Mouse (Mus musculus): ENCODE measurements around the gene Gorasp2. TPM values are rescaled to one million over a fixed set of nuclear protein-coding genes. Genes with fewer than 3 reads are reported as not detected.

The Gorasp2 gene
- total and polyA plus RNA-seq, 3 experiments, result 65.4 to 145 (median 77.4) TPM

DNA sequence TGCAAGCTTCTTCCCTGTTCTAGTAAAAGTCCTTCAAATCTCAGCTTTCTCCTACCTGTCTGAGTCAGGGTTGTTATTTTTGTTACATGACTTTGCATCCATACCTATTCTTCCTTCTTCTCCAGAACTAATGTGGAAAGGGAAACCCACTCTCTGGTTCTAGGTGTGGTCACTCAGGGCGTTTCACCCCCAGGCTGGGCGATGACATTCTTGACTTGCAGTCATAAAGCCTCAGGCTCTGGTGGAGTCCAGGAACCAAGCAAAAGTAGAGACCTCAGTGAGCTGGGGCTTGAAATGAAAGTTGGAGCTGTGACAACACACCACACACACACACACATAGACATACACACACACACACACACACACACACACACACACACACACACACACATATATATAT is 45.3 kb upstream of the Gorasp2 start:
- DNase-seq (ENCODE audit: extremely low read depth), result no peak
- no peak overlapping the region for H3K4me3 ChIP-seq (replicated peaks in 1 of 3; ENCODE audit: low read depth in 2 of 3, low read length in 2 of 3, poor library complexity in 1 of 3)
- no peak overlapping the region for H3K9ac ChIP-seq (ENCODE audit: insufficient read depth, low read depth)
- no peak overlapping the region for H3K27ac ChIP-seq (ENCODE audit: insufficient read depth, low read depth)
- H3K4me2 ChIP-seq (ENCODE audit: insufficient read depth, low read depth, poor library complexity, severe bottlenecking), result no peak overlapping the region
- no peaks in the 10 kb centered on the region for H3K36me3 ChIP-seq (replicated peaks in 1 of 2; ENCODE audit: control insufficient read depth in 1 of 2, insufficient read depth in 1 of 2, low read length in 1 of 2)
- peaks cover 17 to 52% of the 10 kb centered on the region in 2 experiments for H3K4me1 ChIP-seq (ENCODE audit: control insufficient read depth in 1 of 2, insufficient read depth in 2 of 2)
- H3K27me3 ChIP-seq (replicated peaks), result no peaks in the 10 kb centered on the region
- H3K9me3 ChIP-seq (replicated peaks; ENCODE audit: low read length), result no peaks in the 10 kb centered on the region
- H3K79me2 ChIP-seq (replicated peaks; ENCODE audit: control insufficient read depth, extremely low read depth, insufficient read depth, poor library complexity, severe bottlenecking), result no peaks in the 10 kb centered on the region
- TF ChIP-seq MEF2A (IDR thresholded peaks at IDR 0.05; ENCODE audit: borderline replicate concordance, low read depth, low read length), result peak; percentile 70
- no peak for TF ChIP-seq HCFC1 (IDR thresholded peaks at IDR 0.05; ENCODE audit: low read depth, low read length)
- dilution Hi-C loops (cut with MboI; ENCODE audit: extremely low pct_ligation_motif_present, extremely low pct_unique_long_range_greater_than_20kb, low sequenced_read_pairs) (no loop called here), in situ Hi-C loops (cut with MboI; ENCODE audit: low pct_ligation_motif_present, low pct_unique_long_range_greater_than_20kb, low sequenced_read_pairs) (no loop called here)

DNA sequence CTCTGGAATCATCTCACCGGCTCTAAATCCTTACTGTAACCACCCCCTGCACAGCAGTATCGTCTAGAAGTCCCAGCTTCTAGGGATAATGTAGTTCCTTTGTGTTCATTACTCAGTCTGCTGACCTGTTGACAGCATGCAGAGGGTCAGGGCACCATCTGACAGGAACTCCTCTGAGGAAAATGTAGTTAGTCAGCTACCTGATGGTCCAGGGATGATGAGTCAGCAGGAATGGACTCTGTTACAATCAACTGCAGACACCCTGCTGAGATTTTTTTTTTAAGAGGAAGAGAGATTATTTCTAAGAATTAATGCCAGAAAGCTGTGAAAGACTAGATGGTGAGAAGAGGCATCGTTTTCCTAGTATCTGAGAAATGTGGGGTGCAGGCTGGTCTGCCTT is 44.8 kb upstream of the Gorasp2 start:
- Histone ChIP-seq H3K79me2 (replicated peaks; ENCODE audit: control insufficient read depth, extremely low read depth, insufficient read depth, poor library complexity, severe bottlenecking) (no peaks in the 10 kb centered on the region), H3K9ac (ENCODE audit: insufficient read depth, low read depth) (no peak overlapping the region), H3K36me3 (replicated peaks in 1 of 2; ENCODE audit: control insufficient read depth in 1 of 2, insufficient read depth in 1 of 2, low read length in 1 of 2) (no peaks in the 10 kb centered on the region), H3K4me2 (ENCODE audit: insufficient read depth, low read depth, poor library complexity, severe bottlenecking) (no peak overlapping the region), H3K4me3 (replicated peaks in 1 of 3; ENCODE audit: low read depth in 2 of 3, low read length in 2 of 3, poor library complexity in 1 of 3) (no peak overlapping the region), H3K27ac (ENCODE audit: insufficient read depth, low read depth) (no peak overlapping the region), H3K27me3 (replicated peaks) (no peaks in the 10 kb centered on the region), H3K9me3 (replicated peaks; ENCODE audit: low read length) (no peaks in the 10 kb centered on the region), H3K4me1 (ENCODE audit: control insufficient read depth in 1 of 2, insufficient read depth in 2 of 2) (peaks cover 17 to 52% of the 10 kb centered on the region in 2 experiments)
- TF ChIP-seq ELF1 (IDR thresholded peaks at IDR 0.05; ENCODE audit: low read depth, low read length) (no peak), MAFK (IDR thresholded peaks at IDR 0.05; ENCODE audit: insufficient replicate concordance, low read length) (peak; percentile 91)
- no peak for DNase-seq (ENCODE audit: extremely low read depth)
- in situ Hi-C loops (cut with MboI; ENCODE audit: low pct_ligation_motif_present, low pct_unique_long_range_greater_than_20kb, low sequenced_read_pairs), result no loop called here
- dilution Hi-C loops (cut with MboI; ENCODE audit: extremely low pct_ligation_motif_present, extremely low pct_unique_long_range_greater_than_20kb, low sequenced_read_pairs), result no loop called here

DNA sequence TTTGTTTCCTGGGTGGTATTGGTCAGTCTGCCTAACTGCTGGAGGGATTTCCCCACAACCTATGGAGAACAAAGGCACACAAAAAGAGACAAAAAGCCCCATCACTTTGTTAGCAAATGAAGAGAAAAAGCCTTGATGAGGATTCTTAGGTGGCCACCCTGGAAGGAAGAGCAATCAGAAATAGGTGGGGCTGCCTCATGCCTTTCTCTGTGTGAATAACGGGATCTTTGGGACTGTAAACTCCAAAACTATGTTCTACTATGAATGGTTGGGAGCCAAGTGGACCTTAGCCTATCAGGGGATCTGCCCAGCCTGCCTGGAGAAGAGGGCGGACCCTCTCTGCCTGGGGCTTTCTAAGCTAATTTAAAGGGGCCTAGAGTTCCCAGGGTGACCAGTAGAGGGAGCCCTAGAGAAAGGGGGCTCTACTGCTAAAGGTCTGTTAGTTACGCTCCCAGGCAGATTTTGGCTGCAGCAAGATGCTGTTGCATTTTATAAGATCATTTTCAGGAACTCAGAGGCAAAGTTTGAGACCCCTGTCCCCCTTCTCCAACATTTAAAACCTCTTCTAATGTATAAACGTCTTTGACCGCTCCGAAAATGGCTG is 42.0 kb upstream of the Gorasp2 start:
- TF ChIP-seq CHD1 (IDR thresholded peaks at IDR 0.05; ENCODE audit: low read depth, low read length) (no peak), CTCF (conservative IDR thresholded peaks at IDR 0.05 in 1 of 2, IDR thresholded peaks at IDR 0.05 in 1 of 2; ENCODE audit: low read depth in 2 of 2, low read length in 2 of 2) (peak; percentile 54 to 70)
- peak; percentile 31 for DNase-seq (ENCODE audit: extremely low read depth)
- no peak overlapping the region for H3K9ac ChIP-seq (ENCODE audit: insufficient read depth, low read depth)
- dilution Hi-C loops (cut with MboI; ENCODE audit: extremely low pct_ligation_motif_present, extremely low pct_unique_long_range_greater_than_20kb, low sequenced_read_pairs) (no loop called here), in situ Hi-C loops (cut with MboI; ENCODE audit: low pct_ligation_motif_present, low pct_unique_long_range_greater_than_20kb, low sequenced_read_pairs) (no loop called here)
- H3K4me3 ChIP-seq (replicated peaks in 1 of 3; ENCODE audit: low read depth in 2 of 3, low read length in 2 of 3, poor library complexity in 1 of 3), result no peak overlapping the region
- no peaks in the 10 kb centered on the region for H3K79me2 ChIP-seq (replicated peaks; ENCODE audit: control insufficient read depth, extremely low read depth, insufficient read depth, poor library complexity, severe bottlenecking)
- H3K27me3 ChIP-seq (replicated peaks), result peaks cover 2% of the 10 kb centered on the region
- no peak overlapping the region for H3K27ac ChIP-seq (ENCODE audit: insufficient read depth, low read depth)
- H3K36me3 ChIP-seq (replicated peaks in 1 of 2; ENCODE audit: control insufficient read depth in 1 of 2, insufficient read depth in 1 of 2, low read length in 1 of 2), result no peaks in the 10 kb centered on the region
- peaks cover 17 to 42% of the 10 kb centered on the region in 2 experiments for H3K4me1 ChIP-seq (ENCODE audit: control insufficient read depth in 1 of 2, insufficient read depth in 2 of 2)
- no peaks in the 10 kb centered on the region for H3K9me3 ChIP-seq (replicated peaks; ENCODE audit: low read length)
- no peak overlapping the region for H3K4me2 ChIP-seq (ENCODE audit: insufficient read depth, low read depth, poor library complexity, severe bottlenecking)

DNA sequence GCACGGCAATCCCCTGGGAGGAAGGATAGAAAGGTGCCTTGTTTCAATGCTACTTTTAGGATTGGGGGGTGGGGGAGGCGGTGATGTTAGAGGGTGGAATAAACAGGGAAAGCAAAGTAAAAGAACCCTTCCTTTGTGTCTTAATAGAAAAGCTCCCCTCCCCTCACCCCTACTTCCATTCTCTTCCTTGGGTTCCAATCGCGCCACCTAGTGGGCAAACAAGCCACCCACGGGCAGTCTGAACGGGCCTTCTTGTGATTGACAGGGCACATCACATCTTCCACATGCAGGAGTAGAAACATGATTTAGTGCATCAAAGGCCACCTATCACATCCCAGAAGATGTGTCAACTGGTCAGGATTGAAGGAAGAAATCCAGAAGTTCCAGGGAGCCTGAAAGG is 41.2 kb upstream of the Gorasp2 start:
- H3K9ac ChIP-seq (ENCODE audit: insufficient read depth, low read depth), result no peak overlapping the region
- no peak overlapping the region for H3K27ac ChIP-seq (ENCODE audit: insufficient read depth, low read depth)
- H3K4me2 ChIP-seq (ENCODE audit: insufficient read depth, low read depth, poor library complexity, severe bottlenecking), result no peak overlapping the region
- peak; percentile 78 for DNase-seq (ENCODE audit: extremely low read depth)
- TF ChIP-seq ZKSCAN1 (IDR thresholded peaks at IDR 0.05; ENCODE audit: borderline replicate concordance, low read depth, low read length), result no peak
- TF ChIP-seq RCOR1 (conservative IDR thresholded peaks at IDR 0.05; ENCODE audit: low read depth, low read length), result no peak
- TF ChIP-seq CTCF (conservative IDR thresholded peaks at IDR 0.05 in 1 of 2, IDR thresholded peaks at IDR 0.05 in 1 of 2; ENCODE audit: low read depth in 2 of 2, low read length in 2 of 2), result peak; percentile 50 to 77
- peak; percentile 48 for TF ChIP-seq RAD21 (IDR thresholded peaks at IDR 0.05; ENCODE audit: low read depth, low read length)
- no peak for TF ChIP-seq EP300 (IDR thresholded peaks at IDR 0.05; ENCODE audit: low read length)
- peak; percentile 57 for TF ChIP-seq SMC3 (IDR thresholded peaks at IDR 0.05; ENCODE audit: low read depth, low read length)
- no peak for TF ChIP-seq BHLHE40 (IDR thresholded peaks at IDR 0.05; ENCODE audit: low read depth, low read length)
- no peak for TF ChIP-seq NELFE (IDR thresholded peaks at IDR 0.05; ENCODE audit: low read depth, low read length)
- peaks cover 2% of the 10 kb centered on the region for H3K27me3 ChIP-seq (replicated peaks)
- dilution Hi-C loops (cut with MboI; ENCODE audit: extremely low pct_ligation_motif_present, extremely low pct_unique_long_range_greater_than_20kb, low sequenced_read_pairs), result no loop called here
- no peaks in the 10 kb centered on the region for H3K9me3 ChIP-seq (replicated peaks; ENCODE audit: low read length)
- H3K4me3 ChIP-seq (replicated peaks in 1 of 3; ENCODE audit: low read depth in 2 of 3, low read length in 2 of 3, poor library complexity in 1 of 3), result no peak overlapping the region
- H3K4me1 ChIP-seq (ENCODE audit: control insufficient read depth in 1 of 2, insufficient read depth in 2 of 2), result peaks cover 13 to 33% of the 10 kb centered on the region in 2 experiments
- in situ Hi-C loops (cut with MboI; ENCODE audit: low pct_ligation_motif_present, low pct_unique_long_range_greater_than_20kb, low sequenced_read_pairs), result no loop called here
- no peaks in the 10 kb centered on the region for H3K79me2 ChIP-seq (replicated peaks; ENCODE audit: control insufficient read depth, extremely low read depth, insufficient read depth, poor library complexity, severe bottlenecking)
- no peaks in the 10 kb centered on the region for H3K36me3 ChIP-seq (replicated peaks in 1 of 2; ENCODE audit: control insufficient read depth in 1 of 2, insufficient read depth in 1 of 2, low read length in 1 of 2)
